In genomic region chr11:71658346-71658745, GRCm38 (mm10) we compare ENCODE assay signal across 18 mouse cellular contexts.
"Had no signal": no experiment of that assay in that cellular context is flagged by ENCODE, and none has a peak within 500 bp of the region (broad histone marks: within the 10 kb centered on the region; RNA-seq: fewer than 3 reads in every experiment).

No protein-coding gene starts in this region.

- H3K27ac ChIP-seq: lung, embryonic 15.5 days; macrophage; midbrain, embryonic 13.5 days; midbrain, embryonic 15.5 days; neural tube, embryonic 12.5 days; stomach, embryonic 15.5 days; stomach, postnatal 0 days had no signal

- DNase-seq: liver, postnatal 0 days; lung, adult 2 months; lung, postnatal 14 days; lung, postnatal 36 days; right cerebral cortex, postnatal 14 days; thymus, adult 18-20 months; thymus, postnatal 14 days; thymus, postnatal 36 days had no signal

- H3K9me3 ChIP-seq: lung, embryonic 15.5 days; megakaryocyte, embryonic 14.5 days; midbrain, embryonic 13.5 days; midbrain, embryonic 15.5 days; neural tube, embryonic 12.5 days; stomach, embryonic 15.5 days had no signal

- H3K4me1 ChIP-seq: lung, embryonic 15.5 days; megakaryocyte, embryonic 14.5 days; midbrain, embryonic 13.5 days; midbrain, embryonic 15.5 days; neural tube, embryonic 12.5 days; stomach, embryonic 15.5 days had no signal

- H3K4me3 ChIP-seq: lung, embryonic 15.5 days; megakaryocyte, embryonic 14.5 days; midbrain, embryonic 13.5 days; midbrain, embryonic 15.5 days; neural tube, embryonic 12.5 days; stomach, embryonic 15.5 days had no signal

- H3K27me3 ChIP-seq: lung, embryonic 15.5 days; megakaryocyte, embryonic 14.5 days; midbrain, embryonic 13.5 days; midbrain, embryonic 15.5 days; neural tube, embryonic 12.5 days; stomach, embryonic 15.5 days had no signal

- ATAC-seq: liver, postnatal 0 days; lung, postnatal 0 days; midbrain, embryonic 13.5 days; midbrain, embryonic 15.5 days had no signal

- H3K9ac ChIP-seq: liver, postnatal 0 days; lung, embryonic 15.5 days; midbrain, embryonic 13.5 days; midbrain, embryonic 15.5 days; neural tube, embryonic 12.5 days; stomach, embryonic 15.5 days had no signal

- H3K4me2 ChIP-seq: lung, embryonic 15.5 days; midbrain, embryonic 11.5 days; midbrain, embryonic 13.5 days; midbrain, embryonic 15.5 days; neural tube, embryonic 12.5 days; stomach, embryonic 15.5 days had no signal

- H3K36me3 ChIP-seq: lung, embryonic 15.5 days; midbrain, embryonic 13.5 days; midbrain, embryonic 15.5 days; neural tube, embryonic 12.5 days; stomach, embryonic 15.5 days had no signal
